Mouse (Mus musculus) kidney, embryonic 14.5 days (tissue): Measurements from ENCODE around the gene Grm1. TPM values are rescaled to one million over a fixed set of nuclear protein-coding genes. Genes with fewer than 3 reads are reported as not detected.
"Not testable (repeated sequence)": the region's sequence is repeated elsewhere in the genome, so short reads cannot be mapped to it uniquely, and the experiment has no call there.

Source experiments
- ATAC-seq: fragments of 200-750 bp; cut with Nextera tagmentation; 2 replicates; pipeline ENCODE4 v1.8.0; 2017; ENCODE audit warnings: moderate number of reproducible peaks, mild to moderate bottlenecking, moderate TSS enrichment, moderate library complexity; ENCODE audit not compliant: low FRiP score, low TSS enrichment
- H3K27ac ChIP-seq: fragments of 300-500 bp; sonication (generic); 2 replicates; pipeline ENCODE4 v1.5.1; 2014; ENCODE audit warnings: low read depth, mild to moderate bottlenecking, low read length, moderate library complexity, mixed read lengths
- H3K27me3 ChIP-seq: fragments of 300-500 bp; sonication (generic); 2 replicates; pipeline ENCODE4 v1.6.1; 2014; ENCODE audit warnings: mild to moderate bottlenecking, low read length; ENCODE audit not compliant: control insufficient read depth, insufficient read depth
- H3K36me3 ChIP-seq: fragments of 300-500 bp; sonication (generic); 2 replicates; pipeline ENCODE4 v1.6.1; 2014; ENCODE audit warnings: low read length, mixed read lengths; ENCODE audit not compliant: control insufficient read depth, insufficient read depth
- H3K4me1 ChIP-seq: fragments of 300-500 bp; sonication (generic); 2 replicates; pipeline ENCODE4 v1.6.1; 2014; ENCODE audit warnings: low read length, mixed read lengths; ENCODE audit not compliant: control insufficient read depth, insufficient read depth
- H3K4me2 ChIP-seq: fragments of 300-500 bp; sonication (generic); replicated peaks from 2 replicates; pipeline ENCODE4 v1.6.1; 2014; ENCODE audit warnings: low read depth, mild to moderate bottlenecking, low read length
- H3K4me3 ChIP-seq: fragments of 300-500 bp; sonication (generic); 2 replicates; pipeline ENCODE4 v1.5.1; 2014; ENCODE audit warnings: mild to moderate bottlenecking, low read length
- H3K9ac ChIP-seq: fragments of 300-500 bp; sonication (generic); 2 replicates; pipeline ENCODE4 v1.6.1; 2014; ENCODE audit warnings: low read depth, mild to moderate bottlenecking, low read length, moderate library complexity
- H3K9me3 ChIP-seq: fragments of 300-500 bp; sonication (generic); 2 replicates; pipeline ENCODE4 v1.6.1; 2016; ENCODE audit warnings: low read length; ENCODE audit not compliant: control insufficient read depth
- WGBS: fragments of 180-500 bp; shearing (Covaris S2); extraction: QIAGEN DNeasy Blood & Tissue Kit; methylation state at CpG from one replicate; pipeline ENCODE4 v1.1.7; 2014; 5-methylcytosine and 5-hydroxymethylcytosine counted together
- polyA plus RNA-seq: library from polyadenylated mRNA; unstranded; fragments of >200 nt; fragmentation: Nextera tagmentation; extraction: Ambion mirVana; gene quantifications from 2 replicates; pipeline ENCODE4 v1.2.1, GENCODE M21; 2014

Grm1 gene
- polyA plus RNA-seq, 1 experiment from 2014 or later, result not detected

DNA sequence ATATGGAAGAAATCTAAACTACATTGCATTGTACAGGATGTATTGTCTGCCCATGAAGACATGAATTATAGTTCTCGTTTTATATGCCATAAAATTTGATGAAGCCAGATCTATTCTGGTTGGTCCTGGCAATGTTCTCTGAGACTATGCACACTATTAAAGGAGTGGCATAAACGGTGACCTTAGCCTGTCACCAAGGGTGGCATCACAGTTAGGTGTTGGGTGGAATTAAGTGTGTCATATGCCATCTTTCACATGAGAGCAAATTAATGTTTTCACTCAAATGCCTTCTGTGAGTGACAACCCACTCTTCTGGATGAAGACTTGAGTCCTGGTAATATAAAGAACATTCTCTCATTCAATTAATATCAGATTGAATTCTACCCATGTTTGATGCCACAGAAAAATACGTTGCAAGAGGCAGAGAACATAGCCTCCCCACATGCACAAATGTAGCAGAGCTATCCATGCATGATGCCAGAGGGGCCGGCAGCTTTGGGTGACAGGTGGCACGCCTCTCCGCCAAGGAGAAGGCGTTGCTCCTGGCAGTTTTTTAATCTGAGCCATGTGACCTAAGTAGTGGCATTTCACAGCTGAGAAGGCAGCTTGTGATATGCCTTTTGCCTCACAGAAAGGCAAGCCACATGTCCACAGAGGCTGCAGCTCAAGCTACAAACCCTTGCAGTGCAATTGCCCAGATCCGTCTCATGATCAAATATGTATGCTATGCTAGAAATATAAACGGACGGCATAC lies 20.7 kb downstream of the Grm1 start:
- Histone ChIP-seq H3K4me3 (no peak overlapping the region), H3K4me1 (no peaks in the 10 kb centered on the region), H3K27ac (no peak overlapping the region), H3K36me3 (no peaks in the 10 kb centered on the region), H3K9ac (no peak overlapping the region), H3K4me2 (no peak overlapping the region), H3K9me3 (no peaks in the 10 kb centered on the region), H3K27me3 (no peaks in the 10 kb centered on the region)
- WGBS, result 70% methylated on average over 10 of the region's 10 CpGs
- ATAC-seq, result no peak

DNA sequence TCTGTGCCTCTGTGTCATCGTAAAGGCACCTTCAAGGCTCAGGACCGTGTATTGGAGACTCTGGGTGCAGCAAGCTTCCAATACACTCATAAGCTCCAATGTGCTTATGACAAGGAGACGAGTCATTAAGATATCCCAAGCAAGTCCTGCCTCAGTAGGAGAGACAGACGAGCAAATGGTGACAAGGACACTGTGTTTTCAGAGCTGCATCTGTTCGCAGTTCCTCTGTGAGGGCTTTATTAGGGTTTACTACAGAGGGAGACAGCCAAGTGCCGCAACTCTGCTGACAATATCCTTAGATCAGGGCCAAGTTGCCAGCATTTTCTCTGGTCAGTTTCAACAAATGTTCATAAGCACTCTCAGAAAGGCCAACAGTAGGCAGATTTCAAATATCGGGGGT lies 32.8 kb downstream of the Grm1 start:
- no peaks in the 10 kb centered on the region for H3K4me1 ChIP-seq
- no peak overlapping the region for H3K4me2 ChIP-seq
- no peak overlapping the region for H3K9ac ChIP-seq
- no peak overlapping the region for H3K4me3 ChIP-seq
- ATAC-seq, result no peak
- H3K27me3 ChIP-seq, result no peaks in the 10 kb centered on the region
- no peaks in the 10 kb centered on the region for H3K36me3 ChIP-seq
- 67% methylated on average over 7 of the region's 7 CpGs for WGBS
- no peaks in the 10 kb centered on the region for H3K9me3 ChIP-seq
- no peak overlapping the region for H3K27ac ChIP-seq

- H3K4me3 ChIP-seq, ATAC-seq, H3K27ac ChIP-seq, H3K36me3 ChIP-seq, H3K4me1 ChIP-seq, H3K27me3 ChIP-seq, H3K9me3 ChIP-seq, H3K9ac ChIP-seq, H3K4me2 ChIP-seq: not testable (repeated sequence)
- WGBS, result 70% methylated on average over 11 of the region's 13 CpGs
Measured at GRCm38 (mm10) chr10:11045421-11045820, 36.7 kb downstream of the Grm1 start.

DNA sequence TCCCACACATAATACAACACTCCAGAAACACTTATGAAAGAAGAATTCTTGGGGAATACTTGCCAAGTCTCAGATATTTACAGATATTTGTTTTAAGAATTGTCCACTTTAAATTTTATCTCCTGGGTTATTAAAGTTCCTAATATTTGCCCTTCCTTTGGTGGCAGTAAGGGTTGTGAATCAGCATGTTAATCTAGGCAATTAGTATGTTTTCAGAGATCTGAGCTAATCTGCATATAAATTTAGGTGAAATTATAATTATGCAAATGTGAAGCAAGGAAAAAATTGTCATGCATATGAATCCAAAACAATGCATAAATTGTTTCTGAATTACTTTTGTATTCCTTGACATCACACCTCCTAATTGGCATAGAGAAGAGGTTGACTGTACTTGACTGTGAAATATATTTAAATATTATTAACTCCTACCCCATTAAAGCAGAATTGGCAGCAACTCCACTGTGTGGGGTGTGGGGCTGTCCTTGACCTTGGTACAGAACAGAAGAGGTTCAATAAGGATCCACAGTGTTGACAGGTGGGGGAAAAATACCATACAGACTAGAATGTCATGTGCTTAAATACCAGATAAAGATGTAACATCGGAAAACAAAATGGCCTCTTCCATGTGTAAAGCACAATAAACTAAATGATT lies 37.6 kb downstream of the Grm1 start:
- Histone ChIP-seq H3K36me3 (no peaks in the 10 kb centered on the region), H3K27ac (no peak overlapping the region), H3K9ac (no peak overlapping the region), H3K4me3 (no peak overlapping the region), H3K4me2 (no peak overlapping the region), H3K27me3 (no peaks in the 10 kb centered on the region), H3K9me3 (no peaks in the 10 kb centered on the region), H3K4me1 (no peaks in the 10 kb centered on the region)
- no peak for ATAC-seq
- 88% methylated on average over 1 of the region's 1 CpGs for WGBS

DNA sequence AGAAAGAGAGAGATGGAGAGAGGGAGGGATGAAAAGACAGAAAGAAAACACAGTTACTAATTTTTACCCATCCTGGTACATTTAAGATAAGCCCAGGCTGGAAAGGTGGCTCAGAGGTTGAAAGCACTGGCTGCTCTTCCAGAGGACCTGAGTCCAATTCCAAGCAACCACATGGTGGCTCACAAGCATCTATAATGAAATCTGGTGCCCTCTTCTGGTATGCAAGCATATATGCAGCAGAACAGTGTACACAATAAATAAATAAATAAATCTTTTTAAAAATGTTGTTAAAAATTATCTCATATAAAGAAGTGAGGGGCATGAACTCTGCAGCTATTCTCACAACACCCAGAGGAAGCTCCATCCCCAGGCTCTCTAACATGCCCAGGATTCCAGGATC lies 42.8 kb downstream of the Grm1 start:
- Histone ChIP-seq H3K27ac (no peak overlapping the region), H3K4me3 (no peak overlapping the region), H3K27me3 (no peaks in the 10 kb centered on the region), H3K9me3 (no peaks in the 10 kb centered on the region), H3K9ac (no peak overlapping the region), H3K4me2 (no peak overlapping the region), H3K4me1 (no peaks in the 10 kb centered on the region), H3K36me3 (no peaks in the 10 kb centered on the region)
- ATAC-seq, result no peak

DNA sequence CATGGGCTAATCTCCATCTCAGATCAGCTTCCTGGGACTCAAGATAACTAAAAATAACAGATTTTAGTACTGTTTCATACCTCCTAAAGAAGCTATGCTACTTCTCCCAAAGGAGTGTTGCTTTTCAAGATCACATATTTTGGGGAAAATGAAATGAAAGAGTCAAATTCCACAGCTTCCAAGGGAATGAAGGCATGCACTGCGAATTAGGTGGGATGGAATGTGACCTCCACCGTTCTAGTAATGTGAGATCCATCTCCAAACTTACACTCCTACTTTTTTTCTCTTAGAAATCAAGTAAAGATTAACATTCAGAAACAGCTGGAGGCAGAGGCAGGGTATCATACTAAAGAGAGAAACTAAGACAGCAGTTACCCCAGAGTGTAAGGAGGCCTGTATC lies 49.9 kb downstream of the Grm1 start:
- no peak overlapping the region for H3K27ac ChIP-seq
- no peaks in the 10 kb centered on the region for H3K27me3 ChIP-seq
- no peak overlapping the region for H3K4me3 ChIP-seq
- no peaks in the 10 kb centered on the region for H3K4me1 ChIP-seq
- H3K9ac ChIP-seq, result no peak overlapping the region
- WGBS, result 46% methylated on average over 2 of the region's 2 CpGs
- no peaks in the 10 kb centered on the region for H3K36me3 ChIP-seq
- H3K9me3 ChIP-seq, result no peaks in the 10 kb centered on the region
- H3K4me2 ChIP-seq, result no peak overlapping the region
- ATAC-seq, result no peak

DNA sequence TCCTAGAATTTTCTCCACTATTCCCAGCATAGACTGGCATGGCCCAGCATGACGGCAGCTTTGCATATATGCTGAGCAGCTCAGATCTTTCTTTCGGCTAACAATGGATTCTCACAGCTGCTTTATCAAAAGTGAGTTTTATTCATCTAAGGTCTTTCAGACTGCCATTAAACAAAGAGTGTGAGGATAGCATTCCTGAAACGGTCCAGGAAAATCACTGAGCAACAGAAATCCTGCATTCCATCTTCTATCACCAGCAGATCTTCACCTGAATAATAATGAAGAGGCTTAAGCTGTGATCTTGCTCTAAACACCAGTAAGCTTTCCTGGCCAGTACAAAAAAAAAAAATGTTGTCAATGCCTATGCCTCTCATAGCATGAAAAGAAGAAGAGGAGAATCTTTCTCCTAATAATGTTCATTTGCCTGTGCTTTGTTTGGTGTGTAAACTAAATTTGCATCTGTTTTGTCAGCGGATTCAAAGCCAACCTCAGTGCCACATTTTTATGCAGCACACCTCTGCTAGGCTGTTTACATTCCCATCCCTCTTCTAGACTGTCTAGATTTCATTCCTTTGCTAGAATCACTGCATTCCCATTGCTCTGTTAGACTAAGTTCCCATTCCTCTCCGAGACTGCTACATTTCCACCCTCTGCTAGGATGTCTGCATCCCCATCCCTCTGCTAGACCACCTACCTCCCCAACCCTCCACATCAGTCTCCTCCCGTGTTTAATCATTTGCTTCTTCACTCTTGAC lies 56.2 kb downstream of the Grm1 start:
- no peaks in the 10 kb centered on the region for H3K27me3 ChIP-seq
- H3K4me1 ChIP-seq, result no peaks in the 10 kb centered on the region
- H3K27ac ChIP-seq, result no peak overlapping the region
- H3K4me2 ChIP-seq, result no peak overlapping the region
- H3K36me3 ChIP-seq, result no peaks in the 10 kb centered on the region
- H3K9me3 ChIP-seq, result no peaks in the 10 kb centered on the region
- ATAC-seq, result no peak
- H3K9ac ChIP-seq, result no peak overlapping the region
- WGBS, result 63% methylated on average over 6 of the region's 6 CpGs
- no peak overlapping the region for H3K4me3 ChIP-seq

DNA sequence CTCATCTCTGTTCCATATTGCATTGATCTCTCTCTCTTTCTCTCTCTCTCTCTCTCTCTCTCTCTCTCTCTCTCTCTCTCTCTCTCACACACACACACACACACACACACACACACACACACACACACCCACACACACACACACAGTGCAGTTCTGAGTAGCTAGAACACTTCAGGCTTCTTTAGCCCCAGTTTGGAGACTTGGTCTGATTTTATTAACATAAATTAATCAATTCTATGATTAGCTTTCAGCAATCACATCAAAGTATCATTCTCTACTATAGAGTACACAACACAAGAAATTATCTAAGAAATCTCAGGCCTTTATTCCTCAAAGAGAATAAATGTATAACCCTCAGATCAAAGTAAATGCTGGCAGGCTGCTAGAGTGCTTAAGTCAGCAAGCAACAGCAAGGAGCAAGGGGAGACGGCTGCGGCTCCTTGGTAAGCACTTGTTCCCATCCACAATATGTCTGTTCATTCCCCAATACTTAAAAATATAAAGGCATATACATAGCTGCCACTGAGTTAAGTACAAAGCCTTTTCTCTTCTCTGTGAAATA lies 63.1 kb downstream of the Grm1 start:
- no peaks in the 10 kb centered on the region for H3K9me3 ChIP-seq
- H3K27ac ChIP-seq, result no peak overlapping the region
- no peaks in the 10 kb centered on the region for H3K4me1 ChIP-seq
- H3K4me3 ChIP-seq, result no peak overlapping the region
- H3K9ac ChIP-seq, result no peak overlapping the region
- no peak overlapping the region for H3K4me2 ChIP-seq
- H3K27me3 ChIP-seq, result no peaks in the 10 kb centered on the region
- WGBS, result 84% methylated on average over 2 of the region's 2 CpGs
- ATAC-seq, result no peak
- no peaks in the 10 kb centered on the region for H3K36me3 ChIP-seq

GRCm38 (mm10) chr10:11013653-11014052 lies 68.5 kb downstream of the Grm1 start:
- Histone ChIP-seq H3K36me3 (no peaks in the 10 kb centered on the region), H3K4me2 (no peak overlapping the region), H3K27me3 (no peaks in the 10 kb centered on the region), H3K9ac (no peak overlapping the region), H3K4me1 (no peaks in the 10 kb centered on the region), H3K4me3 (no peak overlapping the region), H3K27ac (no peak overlapping the region), H3K9me3 (no peaks in the 10 kb centered on the region)
- no peak for ATAC-seq
- 70% methylated on average over 3 of the region's 3 CpGs for WGBS
